Mouse (Mus musculus) right cerebral cortex, postnatal 14 days (tissue): ENCODE data around the gene Avl9.

ENCODE experiments used
- DNase-seq: peaks from one replicate; pipeline ENCODE4 v3.0.0; 2022

Gene Avl9

DNA sequence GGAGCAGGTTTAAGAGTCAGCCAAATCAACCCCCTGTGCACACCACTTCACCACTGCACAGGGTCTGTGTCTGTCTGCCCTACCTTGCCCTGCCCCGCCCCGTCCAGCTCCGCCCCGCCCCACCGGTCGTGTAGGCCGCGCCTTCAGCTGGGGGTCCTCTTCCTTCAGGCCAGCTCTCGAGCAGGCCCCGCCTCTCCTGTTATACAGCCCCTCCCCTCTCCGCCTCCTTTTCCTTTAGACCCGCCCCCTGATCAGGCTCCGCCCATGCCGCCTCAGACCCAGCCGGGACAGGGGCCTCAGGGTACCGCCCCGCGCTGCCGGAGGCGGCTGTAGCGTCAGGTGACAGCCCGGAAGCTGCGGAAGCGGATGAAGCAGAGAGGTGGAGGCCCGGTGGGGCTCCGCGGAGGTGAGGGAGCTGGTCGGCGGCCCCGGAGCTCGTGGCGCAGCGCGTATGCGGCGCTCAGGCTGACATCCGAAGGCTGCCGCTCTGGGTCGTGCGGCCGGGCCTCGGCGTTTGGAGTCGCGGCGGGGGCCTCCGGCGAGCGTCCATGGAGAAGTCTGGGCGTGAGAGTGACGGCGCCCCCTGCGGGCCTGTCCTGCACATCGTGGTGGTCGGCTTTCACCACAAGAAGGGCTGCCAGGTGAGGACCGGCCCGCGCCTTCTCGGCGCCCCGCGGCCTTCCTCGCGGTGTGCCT is at the start of gene Avl9:
TSS of gene Avl9 (plus strand) at position 326 of the 696 bp plus-strand sequence.
- peak; percentile 94 for DNase-seq

DNA sequence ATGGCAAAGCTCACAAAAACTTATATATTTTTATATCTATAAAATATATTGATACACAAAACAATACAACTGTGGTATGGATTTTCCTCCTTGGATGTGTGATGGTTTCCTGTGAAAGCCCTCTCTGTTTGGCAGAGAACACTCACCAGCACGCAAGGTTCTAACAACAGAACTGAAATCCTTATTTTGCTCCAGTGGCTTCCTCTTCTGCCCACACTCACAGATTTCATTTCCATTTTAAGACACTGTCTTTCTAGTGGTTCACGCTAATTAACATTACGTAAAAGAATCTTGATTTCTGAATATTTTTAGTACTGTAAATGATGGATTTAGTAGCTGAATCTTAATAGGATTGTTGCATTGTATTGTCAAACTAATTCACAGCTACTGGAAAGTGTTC is 26.5 kb upstream of the Avl9 start:
- no peak for DNase-seq

DNA sequence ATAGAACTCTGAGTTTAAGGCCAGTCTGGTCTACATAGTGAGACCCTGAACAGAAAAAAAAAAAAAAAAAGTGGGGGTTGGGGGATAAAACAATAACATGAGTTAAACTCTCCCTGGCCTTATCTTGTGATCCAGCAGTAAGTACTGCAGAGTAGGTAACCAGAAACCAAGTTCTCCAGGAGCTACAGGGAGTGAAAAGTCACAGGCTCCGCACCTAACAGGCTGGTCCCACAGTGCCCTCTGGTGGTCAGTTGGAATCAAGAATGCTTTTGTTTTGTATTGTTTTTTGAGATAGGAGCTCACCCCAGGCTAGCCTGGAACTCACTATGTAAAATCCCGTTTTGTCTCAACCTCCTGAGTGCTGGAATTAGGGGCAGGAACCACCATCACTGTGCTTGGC is 23.5 kb upstream of the Avl9 start:
- DNase-seq, result peak; percentile 74

DNA sequence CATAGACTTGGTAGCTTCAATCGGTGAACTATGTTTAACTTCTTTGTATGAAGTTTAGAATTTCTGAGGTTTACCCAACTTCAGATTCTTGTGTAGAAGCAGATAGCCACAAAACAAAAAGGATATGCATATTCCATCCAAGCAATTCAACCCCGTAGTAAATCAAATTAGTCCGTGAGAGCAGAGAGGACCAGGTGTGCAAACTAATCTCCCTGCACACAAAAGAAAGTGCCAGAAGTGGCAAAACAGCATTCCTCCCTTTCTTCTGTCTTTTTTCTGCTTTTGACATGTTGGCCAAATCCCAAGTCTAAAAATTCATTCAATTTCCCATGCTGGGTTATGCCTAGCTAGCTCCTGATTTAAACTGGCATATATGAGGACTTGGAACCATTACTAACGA is 22.3 kb upstream of the Avl9 start:
- no peak for DNase-seq

DNA sequence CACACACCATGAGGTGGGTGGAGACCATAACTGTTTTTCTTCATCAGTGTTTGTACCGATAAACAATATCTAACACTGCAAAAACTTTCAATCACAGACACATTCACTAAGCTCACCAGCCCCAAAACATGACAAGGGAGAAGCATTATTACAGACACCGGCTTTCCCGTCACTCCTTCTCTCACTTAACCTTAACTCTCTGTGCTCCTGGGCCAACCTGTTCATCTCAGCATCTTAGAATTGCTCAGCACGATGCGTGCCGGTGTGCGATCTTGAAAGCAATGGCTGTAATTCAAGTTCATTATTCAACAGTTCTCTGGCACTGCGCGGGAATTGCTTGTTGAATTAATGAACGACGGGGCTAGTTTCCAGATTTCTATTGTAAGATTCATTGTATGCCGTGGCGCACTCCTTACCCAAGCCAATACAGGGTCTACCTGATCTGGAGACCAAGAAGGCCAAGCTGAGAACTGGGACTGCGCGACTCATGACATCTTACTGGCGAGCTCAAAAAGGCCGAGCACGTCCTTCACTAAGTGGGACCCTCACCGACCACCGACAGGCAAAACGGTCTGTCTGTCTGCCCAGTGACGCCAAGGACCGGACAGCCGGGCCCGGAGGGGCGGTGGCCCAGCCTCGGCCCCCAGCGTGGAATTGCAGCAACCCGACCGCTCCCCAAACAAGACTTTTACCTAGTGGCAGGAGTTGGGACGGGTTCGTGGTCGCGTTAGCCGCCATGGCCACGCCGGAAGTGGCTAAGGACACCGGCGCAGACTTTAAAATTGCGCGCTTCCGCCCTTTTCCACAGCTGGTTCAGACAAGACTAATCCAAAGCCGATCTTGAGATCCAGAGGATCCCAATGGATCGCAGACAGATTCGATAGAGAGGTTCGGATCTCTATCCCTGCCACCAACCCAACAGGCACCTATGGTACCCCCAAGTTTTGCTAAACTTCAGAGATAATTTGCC is 10.5 kb upstream of the Avl9 start, which contains the start of gene Lsm5:
TSS of gene Lsm5 (minus strand) at position 780 of the 970 bp plus-strand sequence.
- peak; percentile 78 for DNase-seq

DNA sequence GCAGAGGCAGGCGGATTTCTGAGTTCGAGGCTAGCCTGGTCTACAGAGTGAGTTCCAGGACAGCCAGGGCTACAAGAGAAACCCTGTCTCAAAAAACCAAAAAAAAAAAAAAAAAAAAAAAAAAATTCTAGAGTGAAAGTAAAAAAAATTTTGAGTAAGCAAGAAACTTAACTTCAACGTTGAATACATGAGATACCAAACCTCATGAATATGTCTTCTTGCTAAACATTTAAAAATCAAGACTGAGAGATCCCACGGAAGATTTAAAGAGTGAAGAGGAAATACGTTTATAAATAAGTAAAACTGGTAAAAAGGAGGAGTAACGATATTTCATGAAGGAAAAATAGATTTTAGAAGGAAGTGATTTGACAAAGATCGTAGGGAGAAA is 519 bp upstream of the Avl9 start:
- no peak for DNase-seq

DNA sequence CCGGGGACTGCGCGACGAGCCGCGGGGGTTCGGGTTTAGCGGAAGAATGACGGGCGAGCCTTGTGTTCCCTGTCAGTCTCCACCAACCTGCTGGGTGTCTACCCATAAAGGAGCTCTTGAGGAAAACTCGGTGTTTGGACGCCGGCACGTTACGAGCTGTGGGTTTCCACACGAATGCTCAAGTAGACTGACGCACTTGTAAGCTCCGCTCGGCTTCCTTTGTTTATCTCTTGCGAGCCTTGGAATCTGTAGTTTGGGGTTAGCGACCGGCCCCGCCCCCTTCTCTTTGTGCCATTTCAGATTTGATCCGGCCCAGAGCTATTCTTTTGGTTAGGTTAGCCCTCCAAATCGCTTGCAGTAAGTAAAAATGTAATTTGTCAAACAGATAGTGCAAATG is 569 bp downstream of the Avl9 start:
- DNase-seq, result no peak

DNA sequence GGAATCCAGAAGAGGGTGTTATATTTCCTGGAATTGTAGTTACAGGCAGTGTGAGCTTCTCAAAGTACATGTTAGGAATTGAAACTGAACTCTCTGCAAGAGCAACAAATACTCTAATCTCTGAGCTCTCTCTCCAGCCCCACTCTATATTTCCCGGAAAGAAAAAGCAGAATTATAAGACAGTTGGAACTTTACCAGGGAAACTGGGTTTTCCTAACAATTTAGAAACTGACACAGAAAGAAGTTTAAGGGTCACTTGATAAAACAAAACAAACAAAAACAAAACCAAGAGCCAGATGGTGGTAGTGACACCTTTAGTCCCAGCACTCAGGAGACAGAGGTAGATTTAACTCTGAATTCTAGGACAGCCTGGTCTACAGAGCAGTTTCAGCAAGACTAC is 4.4 kb downstream of the Avl9 start:
- DNase-seq, result no peak

DNA sequence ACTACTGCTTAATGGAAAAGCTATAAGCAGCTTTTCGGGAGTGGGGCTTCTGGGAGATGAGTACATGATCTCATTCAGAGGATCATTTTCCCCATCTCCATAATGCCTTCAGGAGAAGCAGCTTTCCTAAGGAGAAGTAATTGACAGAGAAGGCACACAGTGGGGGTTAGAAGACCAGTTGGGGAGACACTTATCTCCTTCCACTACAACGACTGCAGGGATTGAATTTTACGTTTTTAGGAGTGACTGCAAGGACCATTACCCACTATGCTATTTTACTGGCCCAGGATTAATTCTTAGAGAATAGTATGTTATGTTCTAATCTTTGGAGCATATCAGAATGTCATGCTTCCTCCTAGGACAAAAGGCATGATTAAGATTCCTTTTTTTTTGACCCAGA is 6.2 kb downstream of the Avl9 start:
- DNase-seq, result no peak

DNA sequence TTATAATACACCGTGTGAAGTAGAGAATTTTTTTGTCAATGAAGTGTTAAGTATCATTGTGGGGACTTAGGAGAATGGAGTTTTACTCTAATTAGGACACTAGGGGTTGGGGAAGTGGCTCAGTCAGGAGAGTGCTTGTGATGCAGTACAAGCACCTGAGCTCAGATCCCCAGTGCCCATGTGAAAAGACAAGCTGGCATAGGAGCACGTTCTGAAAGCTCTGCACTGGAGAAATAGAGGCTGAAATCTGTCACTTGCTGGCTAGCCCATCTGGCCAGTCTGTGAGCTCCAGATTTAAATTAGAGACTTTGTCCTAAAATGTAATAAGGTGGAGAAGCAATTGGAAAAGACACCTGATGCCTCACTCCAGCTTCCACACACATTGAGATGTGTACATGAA is 17.8 kb downstream of the Avl9 start:
- DNase-seq, result no peak

DNA sequence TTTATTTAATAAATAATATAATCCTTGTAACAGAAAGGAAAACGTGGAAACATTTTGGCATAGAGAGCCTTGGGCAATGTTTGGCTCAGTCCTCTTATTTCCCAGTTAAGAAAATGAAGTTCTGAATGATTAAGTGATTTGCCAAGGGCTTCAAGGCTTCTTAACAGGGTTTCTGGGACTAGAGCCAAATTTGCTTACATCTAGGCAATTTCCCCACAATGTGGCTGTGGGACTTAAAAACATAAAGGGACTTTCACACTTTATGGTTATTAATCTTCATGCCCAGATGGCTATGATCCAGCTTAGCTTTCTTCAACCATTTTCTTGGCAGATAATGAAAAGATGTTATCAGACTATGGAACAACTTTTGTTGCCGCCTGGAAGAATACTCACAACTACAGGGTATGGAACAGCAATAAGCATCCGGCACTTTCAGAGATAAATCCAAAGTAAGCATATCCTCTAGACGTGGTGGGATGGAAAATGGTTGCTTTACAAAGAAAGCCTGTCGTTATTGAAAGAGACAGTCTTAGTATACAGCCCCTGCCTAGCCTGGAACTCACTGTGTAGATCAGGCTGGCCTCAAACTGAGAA is 31.3 kb downstream of the Avl9 start:
- no peak for DNase-seq

DNA sequence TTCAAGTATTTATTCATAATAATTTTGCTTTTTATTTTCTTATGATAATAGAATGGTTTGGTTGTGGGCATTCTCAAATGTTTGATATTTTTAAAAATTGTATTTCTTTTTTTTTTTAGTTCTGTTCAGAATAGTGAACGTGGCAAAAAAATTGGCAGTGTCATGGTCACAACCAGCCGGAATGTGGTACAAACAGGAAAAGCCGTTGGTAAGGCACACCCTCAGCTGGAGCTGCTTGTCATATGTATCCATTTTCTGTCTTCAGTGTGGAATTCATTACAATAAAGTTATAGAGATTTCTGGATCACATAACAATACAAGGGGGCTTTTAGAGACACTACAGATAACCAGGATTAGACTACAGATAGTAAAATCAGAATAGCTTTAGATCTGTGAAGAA is 39.0 kb downstream of the Avl9 start:
- DNase-seq, result no peak

DNA sequence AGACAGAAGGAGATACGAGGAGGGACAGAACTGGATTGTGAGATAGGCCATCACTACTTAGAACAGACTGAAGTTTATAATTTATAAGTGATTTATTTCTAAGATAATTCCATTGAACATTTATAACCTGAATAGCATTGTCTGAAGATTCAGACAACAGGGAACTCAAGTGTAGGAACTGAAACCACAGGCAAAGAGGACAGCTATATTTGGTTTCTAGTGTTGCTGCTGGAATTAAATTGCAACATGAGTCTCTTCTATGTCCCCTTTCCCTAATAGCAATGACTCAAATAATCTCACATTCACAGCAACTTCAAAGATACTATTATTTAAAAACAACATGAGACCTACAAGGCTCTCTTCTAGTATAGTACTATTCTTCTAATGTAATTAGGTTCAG is 41.4 kb downstream of the Avl9 start:
- no peak for DNase-seq

DNA sequence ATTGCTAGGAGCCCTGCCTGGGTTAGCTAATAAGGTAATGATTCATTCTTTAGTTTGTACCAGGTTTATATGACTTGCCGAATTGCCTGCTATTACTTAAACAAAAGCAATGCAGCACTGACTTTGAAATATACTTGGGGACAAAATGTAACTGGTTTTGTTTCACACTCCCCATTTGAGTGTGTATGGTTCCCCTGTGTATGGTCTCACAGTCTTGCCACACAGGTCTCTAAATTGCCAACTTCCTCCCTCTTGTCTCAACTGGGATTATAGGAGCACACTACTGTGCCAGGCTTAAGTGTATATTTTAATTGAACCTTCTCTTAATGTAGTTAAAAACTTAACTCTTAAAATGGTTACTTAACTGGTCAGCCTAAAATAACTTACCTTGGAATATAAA is 44.6 kb downstream of the Avl9 start:
- no peak for DNase-seq

DNA sequence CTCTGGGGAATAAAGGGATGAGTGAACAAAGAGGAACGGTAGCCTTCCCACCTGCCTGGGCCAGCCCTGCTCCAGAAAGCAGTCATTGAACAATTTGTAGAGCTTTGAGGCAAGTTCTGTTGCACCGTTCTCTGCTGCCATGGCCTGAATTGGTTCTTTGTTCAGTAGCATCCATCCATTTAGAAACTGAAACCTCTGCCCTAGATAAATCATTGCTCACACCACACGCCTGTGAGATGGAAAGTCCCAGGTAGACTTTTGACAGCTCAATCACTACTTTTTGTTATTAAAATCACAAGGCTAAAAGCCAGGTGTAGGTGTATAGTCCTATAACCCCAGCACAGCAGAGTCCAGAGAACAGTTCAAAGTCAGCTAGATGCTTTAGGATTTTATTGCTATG is 50.6 kb downstream of the Avl9 start:
- DNase-seq, result no peak

DNA sequence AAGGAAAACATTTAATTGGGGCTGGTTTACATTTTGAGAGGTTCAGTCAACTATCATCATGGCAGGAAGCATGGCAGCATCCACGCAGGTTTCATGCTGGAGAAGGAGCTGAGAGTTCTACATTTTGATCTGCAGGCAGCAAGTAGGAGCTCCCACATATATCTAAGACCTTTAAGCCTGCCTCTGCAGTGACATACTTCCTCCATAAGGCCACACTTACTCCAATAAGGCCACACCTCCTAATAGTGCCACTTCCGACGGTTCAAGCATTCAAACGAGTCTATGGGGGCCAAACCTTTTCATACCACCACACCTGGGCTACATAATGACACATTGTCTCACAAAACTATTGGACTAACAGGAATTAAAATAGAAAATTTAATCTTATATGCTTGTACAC is 51.0 kb downstream of the Avl9 start:
- no peak for DNase-seq

DNA sequence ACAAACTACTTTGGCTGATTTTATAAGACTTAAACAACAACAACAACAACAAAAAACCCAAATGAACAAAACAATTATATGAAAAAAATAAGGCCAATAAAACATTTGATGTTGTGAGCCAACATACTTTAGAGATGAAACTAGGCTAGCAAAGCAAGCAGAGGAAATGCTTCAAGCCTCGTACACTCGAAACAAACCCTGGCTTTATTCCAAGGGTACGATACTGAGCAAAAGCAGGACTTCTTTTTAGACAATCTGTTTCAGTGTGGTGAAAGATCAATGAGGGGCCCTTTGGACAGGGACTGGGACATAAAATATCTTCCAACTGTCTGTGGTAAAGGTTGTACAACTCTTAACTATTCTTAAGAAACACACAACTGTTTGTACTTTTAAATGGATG is 61.1 kb downstream of the Avl9 start:
- no peak for DNase-seq

DNA sequence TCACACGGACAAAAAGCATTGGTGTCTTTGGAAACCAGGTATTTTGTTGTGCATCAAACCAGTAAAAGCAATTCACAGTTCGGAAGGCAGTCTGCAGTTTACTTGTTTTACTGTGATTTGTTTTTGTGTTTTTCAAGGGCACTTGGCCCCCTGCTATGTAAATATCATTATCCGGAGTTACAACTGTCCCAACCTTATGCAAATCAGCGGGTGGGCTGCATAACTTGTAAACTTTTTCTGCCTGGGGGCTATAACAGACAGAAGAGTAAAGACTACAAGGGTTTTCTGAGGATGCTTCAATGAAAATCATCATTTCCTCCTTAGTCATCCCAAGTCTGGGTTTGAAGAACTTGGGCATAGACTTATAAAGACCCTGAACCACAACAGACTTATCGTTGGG is 64.9 kb downstream of the Avl9 start:
- no peak for DNase-seq

DNA sequence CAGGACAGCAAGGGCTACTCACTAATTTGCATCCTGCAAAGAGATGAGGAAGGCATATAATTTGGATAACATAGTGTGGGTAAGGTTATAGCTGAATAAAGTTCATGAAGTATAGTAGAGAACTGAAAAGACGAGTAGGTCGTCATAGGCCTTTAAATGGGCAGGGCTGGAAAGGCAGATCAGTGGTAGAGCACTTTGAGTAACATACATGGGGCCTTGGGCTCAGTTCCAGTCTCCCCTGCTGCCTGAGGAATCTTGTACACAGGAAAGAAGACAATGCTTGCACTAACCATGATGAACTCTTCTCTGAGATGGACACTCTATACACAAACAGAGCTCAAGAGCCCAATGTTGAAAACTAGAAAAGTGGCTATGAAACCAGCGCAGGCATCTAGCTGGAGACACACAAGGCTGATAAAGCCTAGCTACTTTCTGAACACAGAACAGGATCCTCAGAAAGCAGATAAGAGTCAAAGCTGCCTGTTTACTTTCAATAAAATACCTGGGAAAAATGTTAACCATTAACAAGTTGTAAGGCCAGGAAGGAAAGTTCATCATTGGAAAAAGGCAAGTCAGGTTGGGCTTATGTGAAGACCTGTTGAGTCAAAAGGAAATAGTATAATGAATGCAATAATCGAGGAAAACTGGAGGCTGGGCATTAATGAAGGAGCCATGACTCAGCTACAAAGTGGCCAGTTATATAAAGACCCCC is 69.0 kb downstream of the Avl9 start:
- no peak for DNase-seq

DNA sequence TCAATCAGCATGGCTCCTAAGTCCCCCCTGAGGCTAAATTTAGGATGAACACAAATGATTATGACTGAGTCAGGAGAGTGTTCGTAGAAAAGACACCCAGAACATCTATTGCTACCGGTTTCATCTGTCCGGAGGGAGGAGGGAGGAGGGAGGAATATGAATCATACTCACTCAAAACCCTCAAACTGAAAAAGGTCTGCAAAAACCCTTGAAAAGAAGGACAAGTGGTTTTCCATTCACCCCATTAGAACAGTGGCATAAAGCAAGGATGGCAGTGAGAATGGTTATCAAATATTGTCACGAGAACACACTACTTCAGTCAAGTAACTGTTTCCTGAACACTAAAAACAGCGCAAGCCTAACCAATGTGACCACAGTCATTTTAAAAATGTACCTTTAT is 70.4 kb downstream of the Avl9 start:
- DNase-seq, result no peak

DNA sequence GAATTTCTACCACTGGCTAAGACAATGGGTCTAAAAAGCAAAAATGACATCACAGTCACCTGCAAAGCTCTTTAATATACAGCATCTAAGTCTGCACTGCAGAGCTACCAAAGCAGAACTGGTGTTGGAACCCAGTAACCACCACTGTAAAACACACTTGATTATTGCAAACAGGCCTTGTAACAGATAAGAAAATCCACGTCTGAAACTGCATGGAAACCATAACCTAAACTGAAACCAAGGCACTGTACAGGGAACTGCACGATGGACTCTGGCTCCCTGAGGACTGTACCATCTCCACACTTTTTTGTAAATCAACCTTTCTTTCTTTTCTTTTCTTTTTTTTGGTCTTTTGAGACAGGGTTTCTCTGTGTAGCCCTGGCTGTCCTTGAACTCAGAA is 73.0 kb downstream of the Avl9 start:
- DNase-seq, result no peak

DNA sequence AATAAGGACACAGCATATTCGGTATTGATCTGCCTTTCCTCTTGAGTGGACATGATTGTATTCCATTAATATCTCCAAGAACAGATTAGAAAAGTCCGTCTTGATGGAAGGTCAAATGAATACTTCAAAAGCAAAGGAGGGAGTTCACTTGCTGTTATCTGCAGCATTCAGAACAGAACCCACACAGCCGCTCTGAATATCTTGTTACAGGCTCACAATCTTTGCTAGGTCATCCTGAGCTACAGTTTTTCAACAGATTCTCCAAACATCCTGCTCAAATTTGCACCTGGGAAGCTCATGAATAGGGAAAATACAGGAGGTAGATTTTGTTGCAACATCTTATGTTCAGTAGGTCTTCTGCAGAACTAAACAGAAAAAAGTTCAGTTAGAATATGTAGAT is 74.6 kb downstream of the Avl9 start:
- no peak for DNase-seq

DNA sequence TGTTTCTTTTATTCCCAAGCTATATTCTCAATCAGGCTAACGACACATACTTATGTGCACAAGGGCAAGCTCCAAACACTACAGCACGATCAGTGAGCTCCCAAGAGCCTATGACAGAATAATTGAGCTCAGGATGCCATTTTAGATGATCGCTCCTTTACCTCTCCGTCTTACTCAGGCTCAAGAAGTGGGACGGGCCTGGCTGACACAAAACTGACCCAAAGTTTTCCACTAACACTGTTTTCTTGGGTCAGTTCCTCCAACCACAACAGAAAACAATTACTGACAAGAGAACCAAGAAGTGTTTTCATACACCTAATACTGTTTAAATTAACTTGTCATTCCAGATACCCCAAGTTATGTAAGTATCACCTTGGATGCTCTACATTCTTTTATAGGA is 80.1 kb downstream of the Avl9 start:
- DNase-seq, result no peak
